Mouse (Mus musculus): ENCODE data around the gene Fbxl20. TPM values are rescaled to one million over a fixed set of nuclear protein-coding genes. Genes with fewer than 3 reads are reported as not detected.

Gene Fbxl20
- polyA plus RNA-seq, 1 experiment from 2014 or later: 17.8 TPM

DNA sequence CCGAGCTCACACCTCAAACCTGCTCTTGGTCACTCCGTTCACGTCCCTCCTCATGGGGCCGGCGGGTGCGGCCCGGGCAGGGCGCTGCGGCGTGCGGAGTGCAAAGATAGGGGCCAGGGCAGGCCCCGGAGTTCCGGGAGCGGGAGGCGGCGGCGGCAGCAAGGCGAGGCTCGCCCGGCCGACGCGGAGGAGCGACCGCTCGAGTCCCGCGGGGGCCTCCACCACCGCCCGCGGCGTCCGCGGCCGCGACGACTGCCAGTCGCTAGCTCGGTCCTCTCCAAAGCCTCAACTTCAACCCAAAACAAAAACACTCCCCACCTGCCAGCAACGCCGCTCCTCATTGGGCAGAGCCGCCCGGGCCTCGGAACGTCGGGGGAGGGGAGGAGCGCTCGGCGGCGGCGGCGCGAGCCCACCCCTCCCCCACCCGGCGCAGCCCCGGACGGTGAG is 876 bp downstream of the Fbxl20 start:
- H3K9me3 ChIP-seq (replicated peaks; ENCODE audit: control insufficient read depth, low read length): no peaks in the 10 kb centered on the region
- H3K4me3 ChIP-seq (replicated peaks; ENCODE audit: low read length): peak overlapping the region; percentile 97
- peak overlapping the region; percentile 93 for H3K9ac ChIP-seq (ENCODE audit: low read length)
- no peaks in the 10 kb centered on the region for H3K36me3 ChIP-seq (ENCODE audit: control insufficient read depth, insufficient read depth, low read length)
- peak overlapping the region; percentile 93 for H3K27ac ChIP-seq (ENCODE audit: low read length)
- peak overlapping the region; percentile 90 for H3K4me2 ChIP-seq (ENCODE audit: low read depth, low read length)
- H3K4me1 ChIP-seq (ENCODE audit: control insufficient read depth, insufficient read depth, low read length): peaks cover 9% of the 10 kb centered on the region
- peak; percentile 89 for ATAC-seq (ENCODE audit: insufficient read depth, low FRiP score)
- no peaks in the 10 kb centered on the region for H3K27me3 ChIP-seq (ENCODE audit: control insufficient read depth, insufficient read depth, low read length)
- under 1% methylated on average over 55 of the region's 57 CpGs for WGBS

DNA sequence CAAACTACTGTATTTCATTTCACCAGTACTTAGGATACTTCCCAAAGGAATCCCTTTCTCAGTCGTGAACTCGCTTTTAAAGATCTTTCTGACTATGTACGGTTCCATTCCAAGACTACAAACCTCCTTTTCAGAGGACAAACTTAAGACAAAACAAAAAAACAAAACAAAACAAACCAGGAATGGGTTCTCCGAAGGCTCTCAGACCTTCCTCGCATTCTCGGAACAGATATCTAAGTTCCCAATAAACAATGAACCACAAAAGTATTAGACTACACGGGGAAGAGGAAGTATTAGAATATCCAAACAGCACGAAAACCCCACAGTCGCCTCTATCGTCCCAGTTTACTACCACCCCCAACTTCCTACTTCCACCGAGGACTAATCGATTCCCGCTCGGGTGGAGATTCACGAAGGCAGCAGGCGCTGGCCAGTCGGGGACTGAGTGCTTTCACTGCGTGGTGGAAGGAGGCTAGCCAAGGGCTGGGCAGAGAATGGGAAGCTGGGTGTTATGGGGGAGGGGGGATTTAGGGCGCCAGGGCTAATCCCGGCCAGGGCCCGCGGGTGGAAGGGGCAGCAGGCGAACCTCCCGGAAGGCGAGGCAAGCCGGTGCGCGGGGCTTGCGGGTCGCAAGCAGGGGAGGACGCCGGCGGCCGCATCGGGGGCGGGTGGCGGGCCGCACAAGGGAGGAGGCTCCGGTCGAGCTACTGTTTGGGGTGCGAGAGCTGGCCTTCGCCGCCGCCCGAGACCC is 1.5 kb downstream of the Fbxl20 start:
- H3K36me3 ChIP-seq (ENCODE audit: control insufficient read depth, insufficient read depth, low read length): no peaks in the 10 kb centered on the region
- H3K4me1 ChIP-seq (ENCODE audit: control insufficient read depth, insufficient read depth, low read length): peaks cover 9% of the 10 kb centered on the region
- peak overlapping the region; percentile 90 for H3K4me2 ChIP-seq (ENCODE audit: low read depth, low read length)
- peak overlapping the region; percentile 97 for H3K4me3 ChIP-seq (replicated peaks; ENCODE audit: low read length)
- H3K27me3 ChIP-seq (ENCODE audit: control insufficient read depth, insufficient read depth, low read length): no peaks in the 10 kb centered on the region
- ATAC-seq (ENCODE audit: insufficient read depth, low FRiP score): peak; percentile 3; the same call in 1 of the 2 replicates
- H3K9ac ChIP-seq (ENCODE audit: low read length): peak overlapping the region; percentile 93
- H3K9me3 ChIP-seq (replicated peaks; ENCODE audit: control insufficient read depth, low read length): no peaks in the 10 kb centered on the region
- WGBS: 1% methylated on average over 45 of the region's 45 CpGs
- peak overlapping the region; percentile 93 for H3K27ac ChIP-seq (ENCODE audit: low read length)

DNA sequence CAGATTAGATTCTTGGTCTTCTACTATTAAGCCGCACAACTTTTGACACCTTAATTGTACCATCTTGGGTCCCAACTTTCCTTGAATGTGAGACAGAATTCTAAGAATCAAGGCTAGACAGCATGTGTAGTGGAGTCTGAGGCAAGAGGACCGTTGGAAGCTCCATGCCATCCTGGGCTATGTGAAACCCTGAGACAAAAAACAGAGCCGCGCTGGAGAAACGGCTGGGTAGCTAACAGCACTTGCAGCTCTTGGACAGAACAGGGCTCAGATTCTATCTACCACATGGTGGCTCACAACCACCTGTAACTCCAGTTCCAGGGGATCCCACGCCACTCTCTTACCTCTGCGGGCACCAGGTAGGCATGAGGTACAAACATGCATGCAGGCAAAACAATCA is 4.3 kb downstream of the Fbxl20 start:
- H3K4me2 ChIP-seq (ENCODE audit: low read depth, low read length): no peak overlapping the region
- H3K9ac ChIP-seq (ENCODE audit: low read length): no peak overlapping the region
- no peak for ATAC-seq (ENCODE audit: insufficient read depth, low FRiP score)
- H3K27me3 ChIP-seq (ENCODE audit: control insufficient read depth, insufficient read depth, low read length): no peaks in the 10 kb centered on the region
- no peak overlapping the region for H3K4me3 ChIP-seq (replicated peaks; ENCODE audit: low read length)
- no peaks in the 10 kb centered on the region for H3K9me3 ChIP-seq (replicated peaks; ENCODE audit: control insufficient read depth, low read length)
- H3K27ac ChIP-seq (ENCODE audit: low read length): no peak overlapping the region
- 82% methylated on average over 7 of the region's 7 CpGs for WGBS
- H3K36me3 ChIP-seq (ENCODE audit: control insufficient read depth, insufficient read depth, low read length): no peaks in the 10 kb centered on the region
- peaks cover 9% of the 10 kb centered on the region for H3K4me1 ChIP-seq (ENCODE audit: control insufficient read depth, insufficient read depth, low read length)

DNA sequence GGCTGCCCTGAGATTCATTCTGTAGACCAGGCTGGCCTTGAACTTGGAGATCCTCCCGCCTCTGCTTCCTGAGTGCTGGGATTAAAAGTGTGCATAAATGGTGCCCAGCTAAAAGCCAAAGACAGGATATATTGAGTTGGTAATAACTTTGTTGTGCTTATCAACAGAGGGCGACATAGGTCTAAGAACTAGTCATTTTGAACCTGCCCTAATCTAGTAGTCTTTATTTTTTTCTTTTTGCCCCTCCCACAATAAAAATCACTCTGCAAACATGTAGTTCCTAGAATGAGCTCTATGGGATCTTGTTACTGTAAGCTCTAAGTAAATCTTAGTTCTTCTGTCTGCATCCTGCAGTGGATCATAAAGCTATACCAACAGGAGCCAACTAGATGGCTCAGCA is 7.7 kb downstream of the Fbxl20 start:
- no peaks in the 10 kb centered on the region for H3K9me3 ChIP-seq (replicated peaks; ENCODE audit: control insufficient read depth, low read length)
- peaks cover under 1% of the 10 kb centered on the region; the same call in 1 of the 2 replicates for H3K4me1 ChIP-seq (ENCODE audit: control insufficient read depth, insufficient read depth, low read length)
- H3K4me3 ChIP-seq (replicated peaks; ENCODE audit: low read length): no peak overlapping the region
- H3K9ac ChIP-seq (ENCODE audit: low read length): no peak overlapping the region
- no peaks in the 10 kb centered on the region for H3K27me3 ChIP-seq (ENCODE audit: control insufficient read depth, insufficient read depth, low read length)
- H3K36me3 ChIP-seq (ENCODE audit: control insufficient read depth, insufficient read depth, low read length): no peaks in the 10 kb centered on the region
- ATAC-seq (ENCODE audit: insufficient read depth, low FRiP score): no peak
- no peak overlapping the region for H3K27ac ChIP-seq (ENCODE audit: low read length)
- WGBS: 84% methylated on average over 2 of the region's 2 CpGs
- H3K4me2 ChIP-seq (ENCODE audit: low read depth, low read length): no peak overlapping the region

DNA sequence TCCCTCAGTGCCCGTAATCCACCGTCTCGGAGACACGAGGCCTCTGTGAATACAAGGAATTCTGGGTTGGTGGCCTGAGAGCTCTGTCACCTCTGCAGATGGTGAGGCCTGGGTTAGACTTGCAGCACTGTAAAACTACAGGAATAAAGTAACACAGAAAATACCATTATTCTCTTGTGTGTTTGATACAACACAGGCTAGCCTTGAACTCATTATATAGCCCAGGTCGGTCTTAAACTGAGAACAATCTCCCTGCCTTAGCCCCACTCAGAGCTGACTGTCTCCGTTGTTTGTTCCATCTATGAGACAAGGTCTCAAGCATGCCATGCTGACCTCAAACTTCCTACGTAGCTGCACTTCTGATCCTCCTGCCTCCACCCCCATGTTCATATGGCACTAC is 11.3 kb downstream of the Fbxl20 start:
- H3K36me3 ChIP-seq (ENCODE audit: control insufficient read depth, insufficient read depth, low read length): no peaks in the 10 kb centered on the region
- ATAC-seq (ENCODE audit: insufficient read depth, low FRiP score): no peak
- WGBS: 82% methylated on average over 7 of the region's 7 CpGs

DNA sequence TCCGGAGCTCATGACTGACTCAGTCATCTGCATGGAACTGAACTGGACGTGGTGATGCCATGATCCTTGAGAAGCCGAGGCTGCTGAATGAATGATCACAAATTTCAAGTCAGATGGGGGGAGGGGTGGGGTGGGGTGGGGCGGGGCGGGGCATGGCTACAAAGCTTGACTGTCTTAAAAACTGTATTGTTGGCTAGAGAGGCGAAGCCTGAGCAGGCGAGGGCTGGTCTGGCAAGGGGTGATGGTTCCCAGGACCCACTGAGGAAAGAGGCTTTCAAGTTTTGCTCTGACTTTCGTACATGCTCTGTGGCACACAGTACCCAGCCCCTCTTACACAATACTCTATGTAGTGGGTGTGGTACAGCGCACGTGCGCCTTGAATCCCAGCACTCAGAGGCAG is 12.4 kb downstream of the Fbxl20 start:
- no peak for ATAC-seq (ENCODE audit: insufficient read depth, low FRiP score)

More for the DNA sequence above, 11.3 kb downstream of the Fbxl20 start:
- no peak overlapping the region for H3K9ac ChIP-seq (ENCODE audit: low read length)
- H3K27ac ChIP-seq (ENCODE audit: low read length): no peak overlapping the region
- no peaks in the 10 kb centered on the region for H3K27me3 ChIP-seq (ENCODE audit: control insufficient read depth, insufficient read depth, low read length)
- no peak overlapping the region for H3K4me2 ChIP-seq (ENCODE audit: low read depth, low read length)
- no peaks in the 10 kb centered on the region for H3K9me3 ChIP-seq (replicated peaks; ENCODE audit: control insufficient read depth, low read length)
- no peaks in the 10 kb centered on the region for H3K4me1 ChIP-seq (ENCODE audit: control insufficient read depth, insufficient read depth, low read length)
- H3K4me3 ChIP-seq (replicated peaks; ENCODE audit: low read length): no peak overlapping the region

DNA sequence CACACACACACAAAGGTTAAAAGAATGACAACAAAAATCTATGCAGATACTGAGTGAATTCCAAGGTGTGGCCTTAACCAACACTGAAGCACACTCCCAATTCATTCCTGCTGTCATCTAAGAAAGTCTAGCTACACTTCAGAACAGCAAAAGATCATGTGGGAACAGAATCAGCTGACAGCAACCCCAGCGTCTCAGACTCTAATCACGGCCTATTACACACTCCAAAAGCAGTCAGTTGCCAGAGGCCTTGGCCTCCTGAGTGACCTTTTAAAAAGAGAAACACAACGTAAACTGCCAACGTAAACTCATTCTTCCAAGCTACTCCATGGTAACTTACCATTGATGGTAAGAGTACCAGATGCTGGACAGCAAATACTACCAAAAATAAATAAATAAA is 15.3 kb downstream of the Fbxl20 start:
- no peak overlapping the region for H3K4me3 ChIP-seq (replicated peaks; ENCODE audit: low read length)
- no peak for ATAC-seq (ENCODE audit: insufficient read depth, low FRiP score)
- H3K9ac ChIP-seq (ENCODE audit: low read length): no peak overlapping the region
- no peaks in the 10 kb centered on the region for H3K9me3 ChIP-seq (replicated peaks; ENCODE audit: control insufficient read depth, low read length)
- no peaks in the 10 kb centered on the region for H3K27me3 ChIP-seq (ENCODE audit: control insufficient read depth, insufficient read depth, low read length)
- no peak overlapping the region for H3K27ac ChIP-seq (ENCODE audit: low read length)
- no peak overlapping the region for H3K4me2 ChIP-seq (ENCODE audit: low read depth, low read length)
- no peaks in the 10 kb centered on the region for H3K36me3 ChIP-seq (ENCODE audit: control insufficient read depth, insufficient read depth, low read length)
- no peaks in the 10 kb centered on the region for H3K4me1 ChIP-seq (ENCODE audit: control insufficient read depth, insufficient read depth, low read length)
- 60% methylated on average over 4 of the region's 4 CpGs for WGBS

More for the DNA sequence above, 12.4 kb downstream of the Fbxl20 start:
- no peaks in the 10 kb centered on the region for H3K4me1 ChIP-seq (ENCODE audit: control insufficient read depth, insufficient read depth, low read length)
- 84% methylated on average over 11 of the region's 11 CpGs for WGBS
- no peak overlapping the region for H3K4me2 ChIP-seq (ENCODE audit: low read depth, low read length)
- H3K27me3 ChIP-seq (ENCODE audit: control insufficient read depth, insufficient read depth, low read length): no peaks in the 10 kb centered on the region
- no peaks in the 10 kb centered on the region for H3K36me3 ChIP-seq (ENCODE audit: control insufficient read depth, insufficient read depth, low read length)
- H3K9me3 ChIP-seq (replicated peaks; ENCODE audit: control insufficient read depth, low read length): no peaks in the 10 kb centered on the region
- H3K27ac ChIP-seq (ENCODE audit: low read length): no peak overlapping the region
- no peak overlapping the region for H3K9ac ChIP-seq (ENCODE audit: low read length)
- H3K4me3 ChIP-seq (replicated peaks; ENCODE audit: low read length): no peak overlapping the region

DNA sequence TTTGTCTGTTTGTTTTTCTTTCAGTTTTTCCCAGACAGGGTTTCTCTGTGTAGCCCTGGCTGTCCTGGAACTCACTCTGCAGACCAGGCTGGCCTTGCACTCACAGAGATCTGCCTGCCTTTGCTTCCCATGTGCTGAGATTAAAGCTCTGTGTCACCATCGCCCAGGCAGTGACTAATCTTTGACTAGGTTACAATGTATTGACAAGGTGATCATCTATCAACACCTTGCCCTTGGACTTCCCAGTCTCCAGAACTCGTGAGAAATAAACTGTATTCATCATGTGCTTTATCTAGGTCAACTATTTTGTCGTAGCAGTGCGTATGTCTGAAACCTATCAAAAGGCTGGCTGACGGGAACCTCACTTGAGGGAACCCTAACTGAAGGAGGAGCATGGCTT is 26.8 kb downstream of the Fbxl20 start:
- H3K4me3 ChIP-seq (replicated peaks; ENCODE audit: low read length): no peak overlapping the region
- no peak for ATAC-seq (ENCODE audit: insufficient read depth, low FRiP score)
- no peak overlapping the region for H3K9ac ChIP-seq (ENCODE audit: low read length)
- no peaks in the 10 kb centered on the region for H3K27me3 ChIP-seq (ENCODE audit: control insufficient read depth, insufficient read depth, low read length)
- no peak overlapping the region for H3K4me2 ChIP-seq (ENCODE audit: low read depth, low read length)
- no peak overlapping the region for H3K27ac ChIP-seq (ENCODE audit: low read length)
- H3K9me3 ChIP-seq (replicated peaks; ENCODE audit: control insufficient read depth, low read length): no peaks in the 10 kb centered on the region
- peaks cover 4% of the 10 kb centered on the region for H3K36me3 ChIP-seq (ENCODE audit: control insufficient read depth, insufficient read depth, low read length)
- 75% methylated on average over 5 of the region's 5 CpGs for WGBS
- H3K4me1 ChIP-seq (ENCODE audit: control insufficient read depth, insufficient read depth, low read length): no peaks in the 10 kb centered on the region

DNA sequence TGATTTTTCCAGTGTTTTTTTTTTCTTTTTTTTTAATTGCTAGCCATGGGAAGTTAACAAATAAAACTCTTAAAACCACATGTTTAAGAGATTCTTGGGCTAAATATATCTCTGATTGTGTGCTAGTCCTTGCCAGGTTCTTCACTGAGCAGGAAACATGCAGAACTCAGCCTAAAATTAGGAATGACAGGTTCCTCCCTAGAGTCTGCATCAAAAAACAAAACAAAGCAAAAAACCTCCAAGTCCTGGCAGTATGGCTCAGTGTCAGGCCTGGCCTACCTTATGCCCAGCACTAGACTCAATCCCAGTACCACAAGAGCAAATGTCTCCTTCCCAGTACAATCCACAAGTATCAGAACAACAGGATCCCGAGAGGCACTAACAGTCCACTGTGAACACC is 35.8 kb downstream of the Fbxl20 start:
- no peak overlapping the region for H3K4me3 ChIP-seq (replicated peaks; ENCODE audit: low read length)
- H3K4me2 ChIP-seq (ENCODE audit: low read depth, low read length): no peak overlapping the region
- H3K9ac ChIP-seq (ENCODE audit: low read length): no peak overlapping the region
- H3K27me3 ChIP-seq (ENCODE audit: control insufficient read depth, insufficient read depth, low read length): no peaks in the 10 kb centered on the region
- no peak for ATAC-seq (ENCODE audit: insufficient read depth, low FRiP score)
- WGBS: 93% methylated on average over 1 of the region's 1 CpGs
- H3K27ac ChIP-seq (ENCODE audit: low read length): no peak overlapping the region
- H3K9me3 ChIP-seq (replicated peaks; ENCODE audit: control insufficient read depth, low read length): no peaks in the 10 kb centered on the region
- H3K36me3 ChIP-seq (ENCODE audit: control insufficient read depth, insufficient read depth, low read length): no peaks in the 10 kb centered on the region
- H3K4me1 ChIP-seq (ENCODE audit: control insufficient read depth, insufficient read depth, low read length): no peaks in the 10 kb centered on the region

Measured in stomach, embryonic 16.5 days (tissue).